Mouse (Mus musculus) liver, postnatal 0 days (tissue): ENCODE data around the gene Gm10282.
A peak's percentile ranks its signal among the peaks of the same experiment; 100 is the strongest.

ENCODE experiments used
- CTCF ChIP-seq: sonication (generic); IDR thresholded peaks from 2 replicates; pipeline ENCODE4 v1.5.1; 2016; ENCODE audit warnings: antibody characterized with exemption, low read depth
- EP300 ChIP-seq: IDR thresholded peaks from 2 replicates; pipeline ENCODE4 v1.6.1; 2016; ENCODE audit warnings: antibody characterized with exemption, low read depth, mild to moderate bottlenecking

DNA sequence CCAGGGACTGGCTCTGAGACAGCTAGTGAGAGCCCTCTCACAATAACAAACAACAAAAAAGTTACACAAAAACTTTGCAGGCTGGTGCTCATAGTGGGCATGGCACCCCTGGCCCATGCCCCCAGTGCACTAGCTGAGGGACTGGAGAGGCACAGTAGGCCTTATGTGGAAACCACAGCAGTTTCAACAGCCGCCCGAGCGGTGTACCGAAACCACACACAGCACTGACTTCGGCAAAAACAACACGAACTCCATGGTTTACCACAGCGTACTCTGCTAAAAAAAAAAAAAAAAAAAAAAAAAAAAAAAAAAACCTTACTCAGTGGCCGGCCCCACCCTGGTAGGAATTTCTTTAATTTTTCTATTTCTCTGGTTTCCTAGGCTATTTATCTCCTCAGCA is 45.7 kb upstream of the Gm10282 start:
- no peak for TF ChIP-seq CTCF
- TF ChIP-seq EP300 = 0 out of 2 replicates have a peak, but pooled peaks have one; percentile 9
